Mouse (Mus musculus) lung, postnatal 10 days (tissue): ENCODE data around the gene Shq1.

Source experiments
- DNase-seq: peaks from one replicate; pipeline ENCODE4 v3.0.0; 2021

Gene Shq1

GRCm38 (mm10) chr6:100670880-100671344 is at the start of gene Shq1:
Gene Shq1 (minus strand): TSS chr6:100671157.
- peak; percentile 93 for DNase-seq

- no peak for DNase-seq
Measured at GRCm38 (mm10) chr6:100720098-100720501, 49.1 kb upstream of the Shq1 start.

- no peak for DNase-seq
Measured at GRCm38 (mm10) chr6:100716817-100717216, 45.9 kb upstream of the Shq1 start.

- DNase-seq: peak; percentile 33
Measured at GRCm38 (mm10) chr6:100716152-100716551, 45.2 kb upstream of the Shq1 start.

GRCm38 (mm10) chr6:100715296-100715828 is 44.4 kb upstream of the Shq1 start:
- no peak for DNase-seq

- no peak for DNase-seq
Measured at GRCm38 (mm10) chr6:100710866-100711265, 39.9 kb upstream of the Shq1 start.

GRCm38 (mm10) chr6:100710170-100710569 is 39.2 kb upstream of the Shq1 start:
- DNase-seq: no peak

GRCm38 (mm10) chr6:100709483-100709882 is 38.5 kb upstream of the Shq1 start:
- peak; percentile 84 for DNase-seq

- DNase-seq: peak; percentile 19
Measured at GRCm38 (mm10) chr6:100708996-100709395, 38.0 kb upstream of the Shq1 start.

GRCm38 (mm10) chr6:100708248-100708647 is 37.3 kb upstream of the Shq1 start:
- DNase-seq: no peak

- DNase-seq: no peak
Measured at GRCm38 (mm10) chr6:100707557-100707956, 36.6 kb upstream of the Shq1 start.

- no peak for DNase-seq
Measured at GRCm38 (mm10) chr6:100706861-100707260, 35.9 kb upstream of the Shq1 start.

- no peak for DNase-seq
Measured at GRCm38 (mm10) chr6:100705366-100705811, 34.4 kb upstream of the Shq1 start.

GRCm38 (mm10) chr6:100704574-100705365 is 33.8 kb upstream of the Shq1 start, which contains the start of gene Gxylt2:
Gene Gxylt2 (plus strand): TSS chr6:100704734.
- DNase-seq: peak; percentile 54

- no peak for DNase-seq
Measured at GRCm38 (mm10) chr6:100704197-100704573, 33.2 kb upstream of the Shq1 start.

GRCm38 (mm10) chr6:100700774-100701173 is 29.8 kb upstream of the Shq1 start:
- no peak for DNase-seq

- no peak for DNase-seq
Measured at GRCm38 (mm10) chr6:100699986-100700385, 29.0 kb upstream of the Shq1 start.

- DNase-seq: no peak
Measured at GRCm38 (mm10) chr6:100686341-100686740, 15.4 kb upstream of the Shq1 start.

- DNase-seq: no peak
Measured at GRCm38 (mm10) chr6:100678636-100679035, 7.7 kb upstream of the Shq1 start.

- no peak for DNase-seq
Measured at GRCm38 (mm10) chr6:100676461-100676860, 5.5 kb upstream of the Shq1 start.

GRCm38 (mm10) chr6:100674974-100675373 is 4.0 kb upstream of the Shq1 start:
- peak; percentile 37 for DNase-seq

- DNase-seq: no peak
Measured at GRCm38 (mm10) chr6:100671401-100671800, 444 bp upstream of the Shq1 start.

GRCm38 (mm10) chr6:100670370-100670841 is 551 bp downstream of the Shq1 start:
- peak; percentile 67 for DNase-seq

- no peak for DNase-seq
Measured at GRCm38 (mm10) chr6:100668858-100669257, 2.1 kb downstream of the Shq1 start.
